Mouse (Mus musculus): Measurements from ENCODE around the gene Cnbp.

Gene Cnbp

GRCm38 (mm10) chr6:87850155-87850899 is 579 bp downstream of the Cnbp start:
- no peak for DNase-seq (ENCODE audit: low read depth)

GRCm38 (mm10) chr6:87849780-87850154 is 1.1 kb downstream of the Cnbp start:
- DNase-seq (ENCODE audit: low read depth), result peak; percentile 91

GRCm38 (mm10) chr6:87846813-87847212 is 4.1 kb downstream of the Cnbp start:
- DNase-seq (ENCODE audit: low read depth), result no peak

GRCm38 (mm10) chr6:87845031-87845695 is 5.7 kb downstream of the Cnbp start:
- no peak for DNase-seq (ENCODE audit: low read depth)

- DNase-seq (ENCODE audit: low read depth), result peak; percentile 69
Observed at GRCm38 (mm10) chr6:87842254-87842653, 8.7 kb downstream of the Cnbp start.

GRCm38 (mm10) chr6:87841635-87842034 is 9.3 kb downstream of the Cnbp start:
- DNase-seq (ENCODE audit: low read depth), result peak; percentile 68

GRCm38 (mm10) chr6:87839797-87840341 is 11.0 kb downstream of the Cnbp start:
- DNase-seq (ENCODE audit: low read depth), result peak; percentile 32

GRCm38 (mm10) chr6:87838551-87839197 is 12.2 kb downstream of the Cnbp start, which contains the start of gene Isy1:
Gene Isy1, minus strand, starts transcription at chr6:87838798.
- DNase-seq (ENCODE audit: low read depth), result peak; percentile 99

- no peak for DNase-seq (ENCODE audit: low read depth)
Observed at GRCm38 (mm10) chr6:87835695-87836094, 15.2 kb downstream of the Cnbp start, which contains the start of gene Gm45140. Gene Gm45140, minus strand, starts transcription at chr6:87835795.

GRCm38 (mm10) chr6:87820366-87820765 is 30.5 kb downstream of the Cnbp start:
- no peak for DNase-seq (ENCODE audit: low read depth)

GRCm38 (mm10) chr6:87814486-87814885 is 36.4 kb downstream of the Cnbp start:
- no peak for DNase-seq (ENCODE audit: low read depth)

GRCm38 (mm10) chr6:87812656-87813055 is 38.2 kb downstream of the Cnbp start:
- no peak for DNase-seq (ENCODE audit: low read depth)

GRCm38 (mm10) chr6:87811675-87812338 is 39.1 kb downstream of the Cnbp start, which contains the start of gene Rab43:
Gene Rab43, minus strand, starts transcription at chr6:87812164.
- DNase-seq (ENCODE audit: low read depth), result peak; percentile 69

GRCm38 (mm10) chr6:87810713-87811669 is 39.9 kb downstream of the Cnbp start:
- DNase-seq (ENCODE audit: low read depth), result peak; percentile 85

GRCm38 (mm10) chr6:87810311-87810710 is 40.6 kb downstream of the Cnbp start:
- no peak for DNase-seq (ENCODE audit: low read depth)

- DNase-seq (ENCODE audit: low read depth), result peak; percentile 60
Observed at GRCm38 (mm10) chr6:87809651-87810161, 41.2 kb downstream of the Cnbp start.

GRCm38 (mm10) chr6:87809144-87809543 is 41.8 kb downstream of the Cnbp start:
- DNase-seq (ENCODE audit: low read depth), result no peak

- no peak for DNase-seq (ENCODE audit: low read depth)
Observed at GRCm38 (mm10) chr6:87808521-87808920, 42.4 kb downstream of the Cnbp start.

GRCm38 (mm10) chr6:87807735-87808440 is 43.0 kb downstream of the Cnbp start:
- no peak for DNase-seq (ENCODE audit: low read depth)

- peak; percentile 39 for DNase-seq (ENCODE audit: low read depth)
Observed at GRCm38 (mm10) chr6:87806857-87807256, 44.0 kb downstream of the Cnbp start.
